Mouse (Mus musculus): ENCODE measurements around the gene Btbd35f5. TPM values are rescaled to one million over a fixed set of nuclear protein-coding genes. Genes with fewer than 3 reads are reported as not detected.
"Not testable (repeated sequence)": the region's sequence is repeated elsewhere in the genome, so short reads cannot be mapped to it uniquely, and the experiment has no call there.

The Btbd35f5 gene
- not detected in 2 replicates for polyA plus RNA-seq (2014; fragmentation: Nextera tagmentation; extraction: Ambion mirVana)

- not testable (repeated sequence) for H3K4me1 ChIP-seq (ENCODE audit: control insufficient read depth, insufficient read depth, low read length); DNase-seq (ENCODE audit: low spot score); H3K27ac ChIP-seq (ENCODE audit: low read depth, low read length); H3K27me3 ChIP-seq (ENCODE audit: control insufficient read depth, insufficient read depth, low read length); H3K4me3 ChIP-seq (ENCODE audit: low read depth, low read length); ATAC-seq (ENCODE audit: insufficient read depth, low FRiP score, low TSS enrichment); H3K36me3 ChIP-seq (ENCODE audit: control insufficient read depth, insufficient read depth, low read length); H3K9me3 ChIP-seq (ENCODE audit: control insufficient read depth, low read length); H3K9ac ChIP-seq (ENCODE audit: low read length); H3K4me2 ChIP-seq (ENCODE audit: low read depth)
- WGBS = no CpG with 5 or more reads among the region's 3 CpGs
Measured at GRCm38 (mm10) chrX:32973597-32973996, at the start of gene Btbd35f5. Gene Btbd35f5 (plus strand): TSS chrX:32973897.

GRCm38 (mm10) chrX:32941468-32941867, 32.2 kb upstream of the Btbd35f5 start, which contains the start of gene Gm21789:
Gene Gm21789 (plus strand): TSS chrX:32941768.
- H3K36me3 ChIP-seq (ENCODE audit: control insufficient read depth, insufficient read depth, low read length); H3K27me3 ChIP-seq (ENCODE audit: control insufficient read depth, insufficient read depth, low read length); H3K4me1 ChIP-seq (ENCODE audit: control insufficient read depth, insufficient read depth, low read length); H3K9me3 ChIP-seq (ENCODE audit: control insufficient read depth, low read length); DNase-seq (ENCODE audit: low spot score); H3K27ac ChIP-seq (ENCODE audit: low read depth, low read length); H3K4me3 ChIP-seq (ENCODE audit: low read depth, low read length); H3K9ac ChIP-seq (ENCODE audit: low read length); H3K4me2 ChIP-seq (ENCODE audit: low read depth); ATAC-seq (ENCODE audit: insufficient read depth, low FRiP score, low TSS enrichment): not testable (repeated sequence)
- no CpG with 5 or more reads among the region's 1 CpGs for WGBS

Other genes starting within 250 kb of the Btbd35f5 start
- not detected in 2 replicates for gene Btbd35f21, start 247.8 kb upstream of the Btbd35f5 start, polyA plus RNA-seq (2014; fragmentation: Nextera tagmentation; extraction: Ambion mirVana)
- not detected in 2 replicates for gene Btbd35f30, start 79.3 kb upstream of the Btbd35f5 start, polyA plus RNA-seq (2014; fragmentation: Nextera tagmentation; extraction: Ambion mirVana)
- gene Gm21789, start 32.1 kb upstream of the Btbd35f5 start, polyA plus RNA-seq (2014; fragmentation: Nextera tagmentation; extraction: Ambion mirVana) = not detected in 2 replicates